Mouse (Mus musculus): ENCODE measurements at regions not wholly inside any gene's neighbourhood (a gene's known extent, or its start where the extent isn't known, plus 50 kb on each side); places are given as distances from the start of the nearest gene placed in this dataset.

DNA sequence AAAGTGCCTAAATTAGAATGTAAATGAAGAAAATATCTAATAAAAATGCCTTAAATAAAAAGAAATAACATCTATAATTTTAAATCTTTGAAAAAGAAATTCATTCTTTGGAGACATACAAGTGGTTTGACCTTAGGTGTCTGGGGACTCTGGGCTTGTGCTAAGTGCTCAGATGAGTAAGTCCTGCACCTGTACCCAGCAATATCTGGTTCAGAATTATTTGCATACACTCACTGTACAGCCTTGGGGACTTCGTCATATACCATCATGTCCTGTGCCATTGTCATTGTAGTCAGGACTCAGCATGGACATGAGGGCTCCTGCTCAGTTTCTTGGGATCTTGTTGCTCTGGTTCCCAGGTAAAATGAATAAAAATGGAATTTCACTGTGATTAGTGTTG is 255.1 kb upstream of the Tacstd2 start:
- TF ChIP-seq CTCF (IDR thresholded peaks at IDR 0.05) (no peak), EP300 (IDR thresholded peaks at IDR 0.05; ENCODE audit: insufficient read depth, low read depth, low read length) (no peak), POLR2A (IDR thresholded peaks at IDR 0.05; ENCODE audit: insufficient read depth, low read depth, low read length) (no peak)
